Mouse (Mus musculus) cortical plate, adult 2 months (tissue): ENCODE measurements around the gene Itgb3bp.
A peak's percentile ranks its signal among the peaks of the same experiment; 100 is the strongest.

Experiments used
- CTCF ChIP-seq: fragments of 200-500 bp; IDR thresholded peaks from 2 replicates; pipeline ENCODE4 v1.5.1; 2011; ENCODE audit warnings: mild to moderate bottlenecking, control low read depth, low read length; ENCODE audit not compliant: insufficient read depth; ENCODE audit errors: extremely low read depth
- POLR2A ChIP-seq: fragments of 200-500 bp; IDR thresholded peaks from 2 replicates; pipeline ENCODE4 v1.6.1; 2011; ENCODE audit warnings: mild to moderate bottlenecking, low read length, control low read depth; ENCODE audit not compliant: insufficient read depth; ENCODE audit errors: extremely low read depth

GRCm38 (mm10) chr4:99829094-99830073, 100.2 kb downstream of the Itgb3bp start, which contains the start of gene Efcab7:
- TF ChIP-seq CTCF = no peak
- TF ChIP-seq POLR2A = peak; percentile 31
